Mouse (Mus musculus) stomach, postnatal 0 days (tissue): ENCODE measurements around the gene Slc27a3.

Source experiments
- CTCF ChIP-seq: IDR thresholded peaks from 2 replicates; pipeline ENCODE4 v1.5.1; 2016; ENCODE audit warnings: antibody characterized with exemption, low read depth, mild to moderate bottlenecking, moderate library complexity
- EP300 ChIP-seq: optimal IDR thresholded peaks from 2 replicates; pipeline ENCODE3; 2016; ENCODE audit warnings: antibody characterized with exemption

DNA sequence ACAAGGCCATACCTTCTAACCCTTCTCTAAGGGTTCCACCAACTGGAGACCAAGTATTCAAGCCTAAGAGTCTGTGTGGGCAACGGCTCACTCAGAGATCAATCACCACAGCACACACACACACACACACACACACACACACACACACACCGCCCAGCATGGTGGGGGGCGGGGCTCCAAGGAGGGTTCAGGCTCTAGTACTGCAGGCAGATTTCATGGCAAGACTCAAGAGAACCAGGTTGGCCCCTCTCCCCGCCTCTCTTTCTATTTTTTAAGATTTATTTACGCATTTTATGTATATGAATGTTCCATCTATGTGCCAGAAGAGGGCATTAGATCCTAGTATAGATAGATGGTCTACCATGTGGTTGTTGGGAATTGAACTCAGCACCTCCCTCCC lies 16.9 kb downstream of the Slc27a3 start:
- TF ChIP-seq CTCF (no peak), EP300 (no peak)
